Mouse (Mus musculus): ENCODE data around the gene Hdac9. TPM values are rescaled to one million over a fixed set of nuclear protein-coding genes. Genes with fewer than 3 reads are reported as not detected.

Gene Hdac9
- polyA plus RNA-seq, 1 experiment from 2014 or later, result 1.2 TPM

- Histone ChIP-seq H3K27ac (no peak overlapping the region), H3K9ac (no peak overlapping the region), H3K27me3 (no peaks in the 10 kb centered on the region), H3K36me3 (no peaks in the 10 kb centered on the region), H3K4me2 (no peak overlapping the region), H3K9me3 (replicated peaks) (no peaks in the 10 kb centered on the region), H3K4me1 (replicated peaks) (no peaks in the 10 kb centered on the region), H3K4me3 (replicated peaks) (no peak overlapping the region)
- 47% methylated on average over 2 of the region's 2 CpGs for WGBS (ENCODE audit: insufficient replicate concordance)
- DNase-seq (no peak), ATAC-seq (ENCODE audit: low read depth) (no peak)
These were observed 113.2 kb downstream of the Hdac9 start for GRCm38 (mm10) chr12:34803721-34804120.

GRCm38 (mm10) chr12:34802308-34802707 is 114.6 kb downstream of the Hdac9 start:
- WGBS (ENCODE audit: insufficient replicate concordance), result 57% methylated on average over 4 of the region's 4 CpGs
- no peak overlapping the region for H3K27ac ChIP-seq
- H3K4me2 ChIP-seq, result no peak overlapping the region
- ATAC-seq (ENCODE audit: low read depth) (no peak), DNase-seq (no peak)
- H3K4me3 ChIP-seq (replicated peaks), result no peak overlapping the region
- no peaks in the 10 kb centered on the region for H3K9me3 ChIP-seq (replicated peaks)
- H3K27me3 ChIP-seq, result no peaks in the 10 kb centered on the region
- H3K36me3 ChIP-seq, result no peaks in the 10 kb centered on the region
- no peak overlapping the region for H3K9ac ChIP-seq
- H3K4me1 ChIP-seq (replicated peaks), result no peaks in the 10 kb centered on the region

- Histone ChIP-seq H3K27me3 (no peaks in the 10 kb centered on the region), H3K4me3 (replicated peaks) (no peak overlapping the region), H3K9ac (no peak overlapping the region), H3K4me2 (no peak overlapping the region), H3K9me3 (replicated peaks) (no peaks in the 10 kb centered on the region), H3K27ac (no peak overlapping the region), H3K4me1 (replicated peaks) (no peaks in the 10 kb centered on the region), H3K36me3 (no peaks in the 10 kb centered on the region)
- no peak for ATAC-seq (ENCODE audit: low read depth)
- no peak for DNase-seq
These were observed 115.1 kb downstream of the Hdac9 start for GRCm38 (mm10) chr12:34801752-34802151.

- Histone ChIP-seq H3K4me1 (replicated peaks) (no peaks in the 10 kb centered on the region), H3K4me3 (replicated peaks) (no peak overlapping the region), H3K27me3 (no peaks in the 10 kb centered on the region), H3K36me3 (no peaks in the 10 kb centered on the region), H3K9ac (no peak overlapping the region), H3K4me2 (no peak overlapping the region), H3K27ac (no peak overlapping the region), H3K9me3 (replicated peaks) (no peaks in the 10 kb centered on the region)
- 64% methylated on average over 2 of the region's 2 CpGs for WGBS (ENCODE audit: insufficient replicate concordance)
- ATAC-seq (ENCODE audit: low read depth) (no peak), DNase-seq (no peak)
These were observed 119.5 kb downstream of the Hdac9 start for GRCm38 (mm10) chr12:34797389-34797788.

GRCm38 (mm10) chr12:34795487-34795886 is 121.4 kb downstream of the Hdac9 start:
- no peak for ATAC-seq (ENCODE audit: low read depth)
- H3K27ac ChIP-seq, result no peak overlapping the region
- no peaks in the 10 kb centered on the region for H3K27me3 ChIP-seq
- no peaks in the 10 kb centered on the region for H3K4me1 ChIP-seq (replicated peaks)
- WGBS (ENCODE audit: insufficient replicate concordance), result 59% methylated on average over 4 of the region's 4 CpGs
- no peaks in the 10 kb centered on the region for H3K36me3 ChIP-seq
- no peak overlapping the region for H3K4me3 ChIP-seq (replicated peaks)
- H3K9ac ChIP-seq, result no peak overlapping the region
- no peak overlapping the region for H3K4me2 ChIP-seq
- no peak for DNase-seq
- H3K9me3 ChIP-seq (replicated peaks), result no peaks in the 10 kb centered on the region

- no peaks in the 10 kb centered on the region for H3K9me3 ChIP-seq (replicated peaks)
- H3K27me3 ChIP-seq, result no peaks in the 10 kb centered on the region
- H3K4me3 ChIP-seq (replicated peaks), result no peak overlapping the region
- no peak overlapping the region for H3K9ac ChIP-seq
- H3K4me1 ChIP-seq (replicated peaks), result peaks cover 10% of the 10 kb centered on the region
- no peaks in the 10 kb centered on the region for H3K36me3 ChIP-seq
- H3K27ac ChIP-seq, result no peak overlapping the region
- H3K4me2 ChIP-seq, result no peak overlapping the region
- DNase-seq (no peak), ATAC-seq (ENCODE audit: low read depth) (no peak)
- WGBS (ENCODE audit: insufficient replicate concordance), result 57% methylated on average over 3 of the region's 3 CpGs
These were observed 124.8 kb downstream of the Hdac9 start for GRCm38 (mm10) chr12:34792113-34792452.

- no peaks in the 10 kb centered on the region for H3K9me3 ChIP-seq (replicated peaks)
- no peak for DNase-seq
- no peak overlapping the region for H3K27ac ChIP-seq
- no peak overlapping the region for H3K4me2 ChIP-seq
- peaks cover 10% of the 10 kb centered on the region for H3K4me1 ChIP-seq (replicated peaks)
- WGBS (ENCODE audit: insufficient replicate concordance), result 83% methylated on average over 10 of the region's 10 CpGs
- H3K36me3 ChIP-seq, result no peaks in the 10 kb centered on the region
- H3K9ac ChIP-seq, result no peak overlapping the region
- no peak overlapping the region for H3K4me3 ChIP-seq (replicated peaks)
- ATAC-seq (ENCODE audit: low read depth), result no peak
- H3K27me3 ChIP-seq, result no peaks in the 10 kb centered on the region
These were observed 125.4 kb downstream of the Hdac9 start for GRCm38 (mm10) chr12:34791213-34792112.

- WGBS (ENCODE audit: insufficient replicate concordance), result 46% methylated on average over 10 of the region's 10 CpGs
- Histone ChIP-seq H3K9ac (no peak overlapping the region), H3K36me3 (no peaks in the 10 kb centered on the region), H3K9me3 (replicated peaks) (no peaks in the 10 kb centered on the region), H3K4me2 (peak overlapping the region; percentile 30), H3K27ac (no peak overlapping the region; the same call in 1 of the 2 replicates), H3K4me1 (replicated peaks) (peaks cover 10% of the 10 kb centered on the region), H3K4me3 (replicated peaks) (no peak overlapping the region), H3K27me3 (no peaks in the 10 kb centered on the region)
- ATAC-seq (ENCODE audit: low read depth) (peak; percentile 95), DNase-seq (peak; percentile 5)
These were observed 127.6 kb downstream of the Hdac9 start for GRCm38 (mm10) chr12:34789031-34789982.

- Histone ChIP-seq H3K4me2 (no peak overlapping the region), H3K4me1 (replicated peaks) (peaks cover 10% of the 10 kb centered on the region), H3K27ac (no peak overlapping the region), H3K36me3 (no peaks in the 10 kb centered on the region), H3K9ac (no peak overlapping the region), H3K27me3 (no peaks in the 10 kb centered on the region), H3K9me3 (replicated peaks) (no peaks in the 10 kb centered on the region), H3K4me3 (replicated peaks) (no peak overlapping the region)
- ATAC-seq (ENCODE audit: low read depth), result no peak
- DNase-seq, result no peak
These were observed 129.5 kb downstream of the Hdac9 start for GRCm38 (mm10) chr12:34787380-34787779.

- Histone ChIP-seq H3K4me3 (replicated peaks) (no peak overlapping the region), H3K27me3 (no peaks in the 10 kb centered on the region), H3K4me2 (no peak overlapping the region), H3K4me1 (replicated peaks) (no peaks in the 10 kb centered on the region), H3K27ac (no peak overlapping the region), H3K9ac (no peak overlapping the region), H3K9me3 (replicated peaks) (no peaks in the 10 kb centered on the region), H3K36me3 (no peaks in the 10 kb centered on the region)
- no peak for ATAC-seq (ENCODE audit: low read depth)
- DNase-seq, result no peak
- WGBS (ENCODE audit: insufficient replicate concordance), result 46% methylated on average over 6 of the region's 6 CpGs
These were observed 133.3 kb downstream of the Hdac9 start for GRCm38 (mm10) chr12:34783574-34783973.

- no peaks in the 10 kb centered on the region for H3K36me3 ChIP-seq
- ATAC-seq (ENCODE audit: low read depth), result no peak
- H3K27me3 ChIP-seq, result no peaks in the 10 kb centered on the region
These were observed 137.4 kb downstream of the Hdac9 start for GRCm38 (mm10) chr12:34779368-34779957.

More at GRCm38 (mm10) chr12:34779368-34779957, 137.4 kb downstream of the Hdac9 start:
- Histone ChIP-seq H3K27ac (no peak overlapping the region), H3K4me3 (replicated peaks) (no peak overlapping the region), H3K4me2 (no peak overlapping the region), H3K9ac (no peak overlapping the region), H3K9me3 (replicated peaks) (no peaks in the 10 kb centered on the region), H3K4me1 (replicated peaks) (no peaks in the 10 kb centered on the region)
- no peak for DNase-seq
- WGBS (ENCODE audit: insufficient replicate concordance), result 33% methylated on average over 6 of the region's 6 CpGs
